Mouse (Mus musculus): Measurements from ENCODE around the gene Col11a2. TPM values are rescaled to one million over a fixed set of nuclear protein-coding genes. Genes with fewer than 3 reads are reported as not detected.

Gene Col11a2
- total and polyA plus RNA-seq, 3 experiments, result 0.89 to 1.8 (median 0.98) TPM

GRCm38 (mm10) chr17:34099531-34099930 is 60.3 kb downstream of the Col11a2 start:
- Histone ChIP-seq H3K79me2 (replicated peaks; ENCODE audit: control insufficient read depth, insufficient read depth, low read length) (no peaks in the 10 kb centered on the region), H3K27me3 (ENCODE audit: control insufficient read depth, insufficient read depth, low read length) (no peaks in the 10 kb centered on the region), H3K36me3 (ENCODE audit: control insufficient read depth, insufficient read depth, low read length) (no peaks in the 10 kb centered on the region), H3K9ac (ENCODE audit: low read depth, low read length) (no peak overlapping the region), H3K4me1 (ENCODE audit: control insufficient read depth, insufficient read depth, low read length) (peaks cover 3% of the 10 kb centered on the region; the same call in 1 of the 2 replicates), H3K27ac (no peak overlapping the region), H3K4me3 (no peak overlapping the region)
- no peak for DNase-seq
- 64% methylated on average over 5 of the region's 5 CpGs for WGBS
- TF ChIP-seq CTCF (IDR thresholded peaks at IDR 0.05), result no peak
- no peak for TF ChIP-seq POLR2A (IDR thresholded peaks at IDR 0.05; ENCODE audit: insufficient read depth, low read depth, low read length)
- TF ChIP-seq EP300 (IDR thresholded peaks at IDR 0.05; ENCODE audit: insufficient read depth, low read depth, low read length), result no peak
- intact Hi-C loops (cut with DNase I), result loop anchor here (10.0 kb wide), 1 partner anchor 245 kb away; no protein-coding TSS in a partner anchor

- intact Hi-C loops (cut with DNase I), result loop anchor here (1.0 to 10.0 kb wide), 3 partner anchors 34 to 134 kb away; partner anchors contain the start of gene H2-Ob
- H3K4me3 ChIP-seq, result no peak overlapping the region
- H3K4me1 ChIP-seq (ENCODE audit: control insufficient read depth, insufficient read depth, low read length), result peaks cover 3% of the 10 kb centered on the region; the same call in 1 of the 2 replicates
- WGBS, result 26% methylated on average over 5 of the region's 5 CpGs
- H3K36me3 ChIP-seq (ENCODE audit: control insufficient read depth, insufficient read depth, low read length), result no peaks in the 10 kb centered on the region
- no peak for DNase-seq
- no peaks in the 10 kb centered on the region for H3K27me3 ChIP-seq (ENCODE audit: control insufficient read depth, insufficient read depth, low read length)
- TF ChIP-seq CTCF (IDR thresholded peaks at IDR 0.05) (no peak), EP300 (IDR thresholded peaks at IDR 0.05; ENCODE audit: insufficient read depth, low read depth, low read length) (no peak), POLR2A (IDR thresholded peaks at IDR 0.05; ENCODE audit: insufficient read depth, low read depth, low read length) (no peak)
- H3K79me2 ChIP-seq (replicated peaks; ENCODE audit: control insufficient read depth, insufficient read depth, low read length), result no peaks in the 10 kb centered on the region
- no peak overlapping the region for H3K27ac ChIP-seq
- H3K9ac ChIP-seq (ENCODE audit: low read depth, low read length), result no peak overlapping the region
Measured at GRCm38 (mm10) chr17:34101185-34101584, 61.9 kb downstream of the Col11a2 start.

GRCm38 (mm10) chr17:34101604-34102032 is 62.4 kb downstream of the Col11a2 start:
- H3K4me1 ChIP-seq (ENCODE audit: control insufficient read depth, insufficient read depth, low read length), result peaks cover 3% of the 10 kb centered on the region; the same call in 1 of the 2 replicates
- peak overlapping the region; percentile 39; the same call in 1 of the 2 replicates for H3K9ac ChIP-seq (ENCODE audit: low read depth, low read length)
- peak; percentile 90 to 92 for DNase-seq
- no peaks in the 10 kb centered on the region for H3K27me3 ChIP-seq (ENCODE audit: control insufficient read depth, insufficient read depth, low read length)
- TF ChIP-seq EP300 (IDR thresholded peaks at IDR 0.05; ENCODE audit: insufficient read depth, low read depth, low read length) (peak; percentile 57; the same call in 1 of the 2 replicates), CTCF (IDR thresholded peaks at IDR 0.05) (peak; percentile 97), POLR2A (IDR thresholded peaks at IDR 0.05; ENCODE audit: insufficient read depth, low read depth, low read length) (no peak)
- H3K27ac ChIP-seq, result peak overlapping the region; percentile 47; the same call in 1 of the 2 replicates
- peak overlapping the region; percentile 36; the same call in 1 of the 2 replicates for H3K4me3 ChIP-seq
- intact Hi-C loops (cut with DNase I), result loop anchor here (1.0 to 10.0 kb wide), 4 partner anchors 17 to 133 kb away; partner anchors contain the start of genes H2-DMa and H2-Ob
- WGBS, result 3% methylated on average over 12 of the region's 12 CpGs
- H3K36me3 ChIP-seq (ENCODE audit: control insufficient read depth, insufficient read depth, low read length), result no peaks in the 10 kb centered on the region
- H3K79me2 ChIP-seq (replicated peaks; ENCODE audit: control insufficient read depth, insufficient read depth, low read length), result no peaks in the 10 kb centered on the region

- no peak overlapping the region; the same call in 1 of the 2 replicates for H3K27ac ChIP-seq
- DNase-seq, result no peak
- H3K9ac ChIP-seq (ENCODE audit: low read depth, low read length), result no peak overlapping the region
- no peaks in the 10 kb centered on the region for H3K36me3 ChIP-seq (ENCODE audit: control insufficient read depth, insufficient read depth, low read length)
- H3K4me3 ChIP-seq, result no peak overlapping the region
- TF ChIP-seq CTCF (IDR thresholded peaks at IDR 0.05) (no peak), EP300 (IDR thresholded peaks at IDR 0.05; ENCODE audit: insufficient read depth, low read depth, low read length) (no peak), POLR2A (IDR thresholded peaks at IDR 0.05; ENCODE audit: insufficient read depth, low read depth, low read length) (no peak)
- H3K79me2 ChIP-seq (replicated peaks; ENCODE audit: control insufficient read depth, insufficient read depth, low read length), result no peaks in the 10 kb centered on the region
- peaks cover 3% of the 10 kb centered on the region; the same call in 1 of the 2 replicates for H3K4me1 ChIP-seq (ENCODE audit: control insufficient read depth, insufficient read depth, low read length)
- intact Hi-C loops (cut with DNase I), result loop anchor here (2.0 to 10.0 kb wide), 2 partner anchors 16 to 132 kb away; partner anchors contain the start of genes H2-DMa and H2-Ob
- H3K27me3 ChIP-seq (ENCODE audit: control insufficient read depth, insufficient read depth, low read length), result no peaks in the 10 kb centered on the region
- 49% methylated on average over 6 of the region's 6 CpGs for WGBS
Measured at GRCm38 (mm10) chr17:34102831-34103230, 63.6 kb downstream of the Col11a2 start.

GRCm38 (mm10) chr17:34104804-34105203 is 65.6 kb downstream of the Col11a2 start:
- no peak overlapping the region for H3K4me3 ChIP-seq
- WGBS, result 76% methylated on average over 9 of the region's 9 CpGs
- no peaks in the 10 kb centered on the region for H3K36me3 ChIP-seq (ENCODE audit: control insufficient read depth, insufficient read depth, low read length)
- H3K4me1 ChIP-seq (ENCODE audit: control insufficient read depth, insufficient read depth, low read length), result peaks cover 3% of the 10 kb centered on the region; the same call in 1 of the 2 replicates
- H3K27ac ChIP-seq, result no peak overlapping the region
- H3K79me2 ChIP-seq (replicated peaks; ENCODE audit: control insufficient read depth, insufficient read depth, low read length), result no peaks in the 10 kb centered on the region
- TF ChIP-seq POLR2A (IDR thresholded peaks at IDR 0.05; ENCODE audit: insufficient read depth, low read depth, low read length) (no peak), EP300 (IDR thresholded peaks at IDR 0.05; ENCODE audit: insufficient read depth, low read depth, low read length) (no peak), CTCF (IDR thresholded peaks at IDR 0.05) (no peak)
- intact Hi-C loops (cut with DNase I), result loop anchor here (10.0 kb wide), 1 partner anchor 130 kb away; the partner anchor contains the start of gene H2-Ob
- no peak overlapping the region for H3K9ac ChIP-seq (ENCODE audit: low read depth, low read length)
- no peaks in the 10 kb centered on the region for H3K27me3 ChIP-seq (ENCODE audit: control insufficient read depth, insufficient read depth, low read length)
- DNase-seq, result no peak

GRCm38 (mm10) chr17:34106555-34106954 is 67.3 kb downstream of the Col11a2 start:
- Histone ChIP-seq H3K4me3 (no peak overlapping the region), H3K36me3 (ENCODE audit: control insufficient read depth, insufficient read depth, low read length) (peaks cover 3% of the 10 kb centered on the region), H3K4me1 (ENCODE audit: control insufficient read depth, insufficient read depth, low read length) (peaks cover 3% of the 10 kb centered on the region; the same call in 1 of the 2 replicates), H3K79me2 (replicated peaks; ENCODE audit: control insufficient read depth, insufficient read depth, low read length) (no peaks in the 10 kb centered on the region), H3K27me3 (ENCODE audit: control insufficient read depth, insufficient read depth, low read length) (no peaks in the 10 kb centered on the region), H3K27ac (no peak overlapping the region), H3K9ac (ENCODE audit: low read depth, low read length) (no peak overlapping the region)
- 88% methylated on average over 7 of the region's 7 CpGs for WGBS
- no peak for DNase-seq
- intact Hi-C loops (cut with DNase I), result loop anchor here (10.0 kb wide), 1 partner anchor 128 kb away; the partner anchor contains the start of gene H2-Ob
- no peak for TF ChIP-seq POLR2A (IDR thresholded peaks at IDR 0.05; ENCODE audit: insufficient read depth, low read depth, low read length)
- no peak for TF ChIP-seq EP300 (IDR thresholded peaks at IDR 0.05; ENCODE audit: insufficient read depth, low read depth, low read length)
- TF ChIP-seq CTCF (IDR thresholded peaks at IDR 0.05), result no peak
